Mouse (Mus musculus): ENCODE measurements at regions not wholly inside any gene's neighbourhood (a gene's known extent, or its start where the extent isn't known, plus 50 kb on each side); places are given as distances from the start of the nearest gene placed in this dataset.
A peak's percentile ranks its signal among the peaks of the same experiment; 100 is the strongest.

DNA sequence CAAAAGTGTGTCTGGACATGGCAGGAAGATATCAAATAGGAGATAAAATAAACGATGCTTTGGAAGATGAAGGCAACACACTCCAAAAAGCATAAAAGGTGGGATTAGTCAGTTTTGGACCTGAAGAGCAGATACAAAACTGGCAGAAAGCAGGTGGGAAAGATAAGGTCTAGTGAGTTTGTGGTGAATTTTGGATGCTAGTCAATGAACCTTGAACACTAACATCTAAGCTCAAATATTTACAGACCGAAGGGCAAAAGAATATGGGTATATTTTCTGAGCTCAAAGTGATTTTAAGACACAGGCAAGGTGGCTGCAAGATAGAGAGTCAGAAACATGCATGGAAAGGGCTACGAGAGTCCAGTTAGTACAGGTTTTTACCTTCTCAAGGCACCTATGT is 159.4 kb upstream of the Ntm start:
- Histone ChIP-seq H3K4me1 (ENCODE audit: control insufficient read depth, insufficient read depth, low read length) (no peaks in the 10 kb centered on the region), H3K4me3 (ENCODE audit: insufficient read depth, low read length) (no peak overlapping the region), H3K27ac (ENCODE audit: insufficient read depth, low read length) (no peak overlapping the region)
- TF ChIP-seq CTCF (IDR thresholded peaks at IDR 0.05; ENCODE audit: extremely low read depth, insufficient read depth, low read length) (no peak), POLR2A (IDR thresholded peaks at IDR 0.05; ENCODE audit: extremely low read depth, insufficient read depth, low read length) (no peak)

DNA sequence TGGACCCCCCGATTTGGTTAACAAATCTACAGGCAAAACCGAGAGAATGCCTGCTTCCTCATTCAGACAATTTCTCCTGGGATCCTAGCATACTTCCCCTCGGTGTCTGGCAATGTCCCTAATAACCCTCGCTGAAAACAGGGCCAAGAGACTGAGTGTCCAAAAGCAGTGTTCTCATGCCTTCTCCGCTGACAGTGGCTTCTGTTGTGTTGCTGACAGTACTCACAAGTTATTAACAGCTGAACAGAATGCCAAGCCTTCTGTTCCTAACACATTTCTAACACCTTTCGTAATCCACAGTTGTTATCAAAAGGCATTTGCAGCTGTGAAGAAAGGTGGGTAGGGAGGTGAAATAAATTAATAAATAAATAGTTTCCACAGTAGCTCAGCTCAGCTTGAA is 166.2 kb upstream of the Ntm start:
- no peak for TF ChIP-seq CTCF (IDR thresholded peaks at IDR 0.05; ENCODE audit: extremely low read depth, insufficient read depth, low read length)
- TF ChIP-seq POLR2A (IDR thresholded peaks at IDR 0.05; ENCODE audit: extremely low read depth, insufficient read depth, low read length), result no peak
- no peak overlapping the region for H3K27ac ChIP-seq (ENCODE audit: insufficient read depth, low read length)
- H3K4me3 ChIP-seq (ENCODE audit: insufficient read depth, low read length), result no peak overlapping the region
- no peaks in the 10 kb centered on the region; the same call in 1 of the 2 replicates for H3K4me1 ChIP-seq (ENCODE audit: control insufficient read depth, insufficient read depth, low read length)

DNA sequence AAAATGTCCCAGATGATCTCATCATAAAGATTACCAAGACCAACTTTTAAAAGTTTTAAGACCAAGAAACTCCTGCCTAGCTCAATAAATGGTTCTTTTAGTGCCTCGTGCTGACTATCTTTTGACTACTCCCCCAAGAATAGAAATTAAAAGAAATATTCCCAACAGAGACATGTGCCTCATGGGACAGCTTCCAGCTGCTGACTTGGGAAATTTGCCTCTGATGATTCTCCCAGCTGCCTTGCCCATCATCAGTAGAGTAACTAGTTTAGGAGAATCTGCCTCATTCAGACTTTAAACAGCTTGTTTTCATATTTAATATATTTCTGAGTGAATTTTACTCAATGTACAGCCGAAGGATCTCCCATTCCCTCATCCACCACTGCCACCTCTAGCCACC is 168.7 kb upstream of the Ntm start:
- Histone ChIP-seq H3K4me3 (ENCODE audit: insufficient read depth, low read length) (no peak overlapping the region), H3K4me1 (ENCODE audit: control insufficient read depth, insufficient read depth, low read length) (no peaks in the 10 kb centered on the region; the same call in 1 of the 2 replicates), H3K27ac (ENCODE audit: insufficient read depth, low read length) (no peak overlapping the region)
- TF ChIP-seq CTCF (IDR thresholded peaks at IDR 0.05; ENCODE audit: extremely low read depth, insufficient read depth, low read length) (no peak), POLR2A (IDR thresholded peaks at IDR 0.05; ENCODE audit: extremely low read depth, insufficient read depth, low read length) (no peak)

DNA sequence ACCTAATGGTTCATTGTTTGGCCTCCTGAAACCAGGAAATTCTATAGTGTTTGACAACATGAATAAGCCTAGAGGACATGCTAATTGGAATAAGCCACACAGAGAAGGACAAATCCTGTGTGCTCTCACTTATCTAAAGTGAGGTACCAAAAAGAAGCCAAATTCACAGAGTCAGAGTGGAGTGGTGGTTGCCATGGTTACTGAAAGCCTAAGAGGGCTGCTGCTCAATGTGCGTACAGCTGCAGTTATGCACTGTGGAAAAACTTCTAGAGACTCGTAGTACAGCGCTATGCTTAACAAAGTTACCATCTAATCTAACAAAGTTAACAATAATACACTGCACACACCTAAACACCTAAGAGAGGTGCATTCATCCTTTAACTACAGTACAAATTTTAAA is 171.4 kb upstream of the Ntm start:
- Histone ChIP-seq H3K4me1 (ENCODE audit: control insufficient read depth, insufficient read depth, low read length) (no peaks in the 10 kb centered on the region), H3K27ac (ENCODE audit: insufficient read depth, low read length) (no peak overlapping the region)
- no peak for TF ChIP-seq CTCF (IDR thresholded peaks at IDR 0.05; ENCODE audit: extremely low read depth, insufficient read depth, low read length)
- no peak for TF ChIP-seq POLR2A (IDR thresholded peaks at IDR 0.05; ENCODE audit: extremely low read depth, insufficient read depth, low read length)

DNA sequence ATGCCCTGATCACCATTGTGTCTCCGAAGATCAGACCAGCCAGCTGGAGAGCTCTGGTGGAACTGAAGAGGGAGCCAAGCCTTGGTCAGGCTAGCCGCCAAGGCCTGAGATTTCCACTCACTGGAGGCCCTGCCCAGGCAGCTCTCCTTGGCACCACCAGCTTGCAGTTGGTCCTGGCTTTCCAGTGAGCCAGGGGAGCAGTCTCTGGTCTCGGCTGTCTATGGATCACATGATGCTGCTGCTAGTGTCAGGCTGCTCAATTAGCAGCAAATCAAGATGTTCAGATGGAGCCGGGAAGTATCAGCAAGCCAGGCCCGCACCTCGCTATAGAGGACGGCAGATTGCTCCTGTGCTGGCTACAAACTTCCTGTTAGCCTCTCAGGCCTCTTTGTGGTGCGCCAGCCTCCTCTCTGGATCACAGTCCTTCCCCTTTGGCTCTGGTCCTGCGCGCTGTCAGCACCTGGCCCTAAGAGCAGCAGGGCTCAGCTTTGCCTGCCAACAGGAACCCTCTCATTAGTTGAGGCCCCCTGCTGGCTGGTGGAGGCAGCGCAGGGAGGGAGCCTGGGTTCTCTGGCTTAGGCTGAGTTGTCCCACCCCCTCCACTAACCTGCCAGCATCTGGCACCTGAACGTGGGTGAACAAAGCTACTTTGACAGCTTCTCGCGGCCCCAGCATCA is 174.8 kb upstream of the Ntm start:
- TF ChIP-seq CTCF (IDR thresholded peaks at IDR 0.05; ENCODE audit: extremely low read depth, insufficient read depth, low read length) (peak; percentile 53), POLR2A (IDR thresholded peaks at IDR 0.05; ENCODE audit: extremely low read depth, insufficient read depth, low read length) (no peak)
- Histone ChIP-seq H3K4me1 (ENCODE audit: control insufficient read depth, insufficient read depth, low read length) (peaks cover 9% of the 10 kb centered on the region), H3K27ac (ENCODE audit: insufficient read depth, low read length) (no peak overlapping the region), H3K4me3 (ENCODE audit: insufficient read depth, low read length) (no peak overlapping the region)

More for the DNA sequence above, 171.4 kb upstream of the Ntm start:
- no peak overlapping the region for H3K4me3 ChIP-seq (ENCODE audit: insufficient read depth, low read length)

DNA sequence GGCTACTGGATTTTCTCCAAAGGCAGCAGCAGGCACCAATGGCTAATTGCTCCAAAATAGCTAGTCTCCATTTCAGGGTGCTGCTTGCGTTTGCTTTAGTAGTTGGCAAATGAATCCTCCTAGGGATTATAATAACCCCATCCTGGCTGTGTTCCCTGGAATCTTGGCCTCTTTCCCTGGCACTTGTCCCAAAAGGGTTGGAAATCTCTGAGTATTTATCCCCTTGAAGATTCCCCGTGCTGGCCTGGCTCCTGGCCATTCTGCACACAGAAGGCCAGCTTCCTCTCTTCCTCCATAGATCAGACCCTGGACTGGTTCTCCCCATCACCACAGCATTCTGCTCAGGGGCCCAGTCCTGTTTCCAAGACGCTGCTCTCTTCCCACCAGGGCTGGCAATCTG is 177.2 kb upstream of the Ntm start:
- no peak overlapping the region for H3K4me3 ChIP-seq (ENCODE audit: insufficient read depth, low read length)
- H3K27ac ChIP-seq (ENCODE audit: insufficient read depth, low read length), result peak overlapping the region; percentile 60; the same call in 1 of the 2 replicates
- peaks cover 9% of the 10 kb centered on the region for H3K4me1 ChIP-seq (ENCODE audit: control insufficient read depth, insufficient read depth, low read length)
- TF ChIP-seq POLR2A (IDR thresholded peaks at IDR 0.05; ENCODE audit: extremely low read depth, insufficient read depth, low read length), result no peak
- no peak for TF ChIP-seq CTCF (IDR thresholded peaks at IDR 0.05; ENCODE audit: extremely low read depth, insufficient read depth, low read length)

DNA sequence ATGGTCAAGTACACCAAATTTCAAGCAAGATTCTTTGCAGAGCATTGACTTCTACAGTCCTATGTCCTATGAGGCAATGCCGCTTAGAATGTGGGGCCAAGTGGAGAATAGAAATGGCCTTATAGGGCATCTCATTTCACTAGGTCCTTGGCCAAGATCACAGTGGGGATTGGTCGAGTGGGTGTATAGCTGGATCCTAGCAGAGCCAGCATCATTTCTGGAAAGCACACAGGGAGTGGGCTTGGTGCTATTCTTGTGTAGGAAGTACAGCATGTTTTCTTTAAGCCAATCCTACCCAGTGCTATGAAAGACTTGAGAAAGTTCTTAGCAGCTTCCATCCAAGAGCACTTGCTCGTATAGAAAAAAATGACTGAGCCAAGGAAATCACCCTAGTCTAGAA is 178.2 kb upstream of the Ntm start:
- Histone ChIP-seq H3K4me1 (ENCODE audit: control insufficient read depth, insufficient read depth, low read length) (peaks cover 9% of the 10 kb centered on the region), H3K27ac (ENCODE audit: insufficient read depth, low read length) (no peak overlapping the region), H3K4me3 (ENCODE audit: insufficient read depth, low read length) (no peak overlapping the region)
- no peak for TF ChIP-seq CTCF (IDR thresholded peaks at IDR 0.05; ENCODE audit: extremely low read depth, insufficient read depth, low read length)
- no peak for TF ChIP-seq POLR2A (IDR thresholded peaks at IDR 0.05; ENCODE audit: extremely low read depth, insufficient read depth, low read length)

DNA sequence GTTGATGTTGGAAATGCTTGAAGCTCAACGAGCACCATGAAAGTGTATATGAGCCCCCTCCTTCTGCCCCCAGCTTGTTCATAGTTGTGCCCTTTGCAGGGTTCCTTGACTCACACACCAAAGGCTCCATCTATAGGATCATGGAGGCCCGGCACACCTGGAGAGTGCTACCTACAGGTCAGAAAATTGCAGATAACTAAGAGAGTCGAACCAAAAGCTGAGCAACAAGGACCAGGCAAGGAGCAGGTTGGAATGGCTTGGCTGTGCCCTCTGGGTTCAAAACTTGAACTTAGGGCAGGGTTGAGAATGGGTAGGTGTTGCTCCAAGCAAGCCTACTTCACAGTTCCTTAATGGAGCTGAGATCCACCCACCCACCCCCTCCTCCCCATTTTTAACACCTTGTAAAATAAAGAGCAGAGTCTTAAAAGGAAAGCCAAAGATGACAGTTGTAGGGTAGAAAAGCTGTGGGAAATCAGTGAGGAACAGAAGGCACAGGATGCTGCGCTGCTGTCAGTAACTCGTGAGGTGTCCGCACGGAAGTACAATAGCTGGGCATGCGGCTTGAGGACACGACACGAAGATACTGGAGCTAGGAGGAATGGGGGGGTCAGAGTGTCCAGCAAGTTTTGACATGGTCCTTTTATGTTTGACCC is 180.0 kb upstream of the Ntm start:
- Histone ChIP-seq H3K27ac (ENCODE audit: insufficient read depth, low read length) (no peak overlapping the region), H3K4me1 (ENCODE audit: control insufficient read depth, insufficient read depth, low read length) (peaks cover 9% of the 10 kb centered on the region), H3K4me3 (ENCODE audit: insufficient read depth, low read length) (no peak overlapping the region)
- TF ChIP-seq CTCF (IDR thresholded peaks at IDR 0.05; ENCODE audit: extremely low read depth, insufficient read depth, low read length) (no peak), POLR2A (IDR thresholded peaks at IDR 0.05; ENCODE audit: extremely low read depth, insufficient read depth, low read length) (no peak)

DNA sequence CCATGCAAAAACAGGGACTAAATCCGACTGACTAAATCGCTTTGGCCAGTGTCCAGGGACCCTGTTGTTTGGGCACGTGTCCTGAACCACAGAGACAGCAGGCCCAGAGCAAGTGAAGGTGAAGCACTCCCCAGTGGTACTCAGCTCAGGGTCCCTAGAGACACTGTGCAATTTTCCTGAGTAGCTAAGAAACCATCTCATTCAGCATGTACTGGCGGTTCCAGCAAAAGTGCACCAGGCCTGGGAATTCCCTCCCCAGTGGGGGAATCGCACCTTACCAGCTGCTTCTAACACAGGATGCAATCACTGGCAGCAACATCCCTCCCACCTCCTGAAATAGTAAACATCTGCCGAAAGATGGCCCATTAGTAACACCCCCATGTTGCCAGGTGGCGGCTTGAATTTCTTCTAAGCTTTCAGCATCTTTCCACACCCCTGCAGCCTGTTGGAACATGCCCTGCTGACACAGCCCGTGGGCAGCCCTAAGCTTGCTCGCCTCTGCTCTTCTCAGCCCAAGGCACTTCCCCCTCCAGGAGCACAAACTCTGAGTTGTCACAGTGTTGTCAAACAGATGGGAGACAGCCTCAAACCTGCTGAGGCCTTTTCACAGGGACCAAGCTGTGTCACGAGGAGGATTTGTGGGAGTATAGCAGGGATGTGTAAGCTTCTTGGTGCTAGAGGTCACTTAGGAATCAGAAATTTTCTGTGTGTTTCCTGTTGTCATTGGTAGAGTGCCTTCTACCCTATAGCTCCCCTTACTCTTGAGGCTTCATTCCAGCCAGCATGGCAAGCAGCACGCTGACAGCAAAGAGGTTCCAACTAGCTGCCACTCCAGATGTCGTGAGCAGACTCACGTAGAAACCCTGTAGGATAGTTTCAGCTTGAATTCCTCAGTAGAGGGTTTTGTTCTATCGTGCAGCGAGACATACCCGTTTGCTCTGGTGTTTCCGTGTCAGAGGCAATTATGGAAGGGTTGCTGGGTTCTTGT is 186.8 kb upstream of the Ntm start:
- Histone ChIP-seq H3K4me3 (ENCODE audit: insufficient read depth, low read length) (no peak overlapping the region), H3K27ac (ENCODE audit: insufficient read depth, low read length) (no peak overlapping the region), H3K4me1 (ENCODE audit: control insufficient read depth, insufficient read depth, low read length) (no peaks in the 10 kb centered on the region; the same call in 1 of the 2 replicates)
- TF ChIP-seq POLR2A (IDR thresholded peaks at IDR 0.05; ENCODE audit: extremely low read depth, insufficient read depth, low read length) (no peak), CTCF (IDR thresholded peaks at IDR 0.05; ENCODE audit: extremely low read depth, insufficient read depth, low read length) (no peak)
